Mouse (Mus musculus) embryonic facial prominence, embryonic 12.5 days (tissue): ENCODE measurements around the gene Slc6a14. TPM values are rescaled to one million over a fixed set of nuclear protein-coding genes. Genes with fewer than 3 reads are reported as not detected.

Source experiments
- ATAC-seq: fragments of 200-750 bp; cut with Nextera tagmentation; 2 replicates; pipeline ENCODE4 v1.8.0; 2017; ENCODE audit not compliant: insufficient number of reproducible peaks, insufficient read depth, low FRiP score, low TSS enrichment
- H3K27ac ChIP-seq: fragments of 300-500 bp; sonication (generic); 2 replicates; pipeline ENCODE4 v1.5.1; 2016; ENCODE audit warnings: mild to moderate bottlenecking
- H3K27me3 ChIP-seq: fragments of 300-500 bp; sonication (generic); 2 replicates; pipeline ENCODE4 v1.6.1; 2016; ENCODE audit warnings: mild to moderate bottlenecking, moderate library complexity
- H3K36me3 ChIP-seq: fragments of 300-500 bp; sonication (generic); 2 replicates; pipeline ENCODE4 v1.6.1; 2016; ENCODE audit warnings: mild to moderate bottlenecking
- H3K4me1 ChIP-seq: fragments of 300-500 bp; sonication (generic); 2 replicates; pipeline ENCODE4 v1.6.1; 2016
- H3K4me2 ChIP-seq: fragments of 300-500 bp; sonication (generic); replicated peaks from 2 replicates; pipeline ENCODE4 v1.6.1; 2016; ENCODE audit warnings: mild to moderate bottlenecking, moderate library complexity
- H3K4me3 ChIP-seq: fragments of 300-500 bp; sonication (generic); 2 replicates; pipeline ENCODE4 v1.5.1; 2016; ENCODE audit warnings: mild to moderate bottlenecking
- H3K9ac ChIP-seq: fragments of 300-500 bp; sonication (generic); 2 replicates; pipeline ENCODE4 v1.6.1; 2016; ENCODE audit warnings: mild to moderate bottlenecking, moderate library complexity
- H3K9me3 ChIP-seq: fragments of 300-500 bp; sonication (generic); 2 replicates; pipeline ENCODE4 v1.6.1; 2016; ENCODE audit warnings: mild to moderate bottlenecking, moderate library complexity
- WGBS: fragments of 180-500 bp; shearing (Covaris S2); methylation state at CpG from one replicate; pipeline ENCODE4 v1.1.7; 2016; 5-methylcytosine and 5-hydroxymethylcytosine counted together
- polyA plus RNA-seq: library from polyadenylated mRNA; unstranded; fragments of >200 nt; fragmentation: Nextera tagmentation; extraction: Ambion mirVana; gene quantifications from 2 replicates; pipeline ENCODE4 v1.2.1, GENCODE M21; 2016

Gene Slc6a14
- 0.22 and 0.23 TPM in 2 replicates for polyA plus RNA-seq

- Histone ChIP-seq H3K9ac (no peak within 1 kb of the TSS), H3K4me2 (no peak within 1 kb of the TSS), H3K4me1 (no peaks in the 10 kb centered on the region), H3K4me3 (no peak within 1 kb of the TSS), H3K36me3 (no peaks in the 10 kb centered on the region), H3K9me3 (no peaks in the 10 kb centered on the region), H3K27me3 (no peaks in the 10 kb centered on the region), H3K27ac (no peak within 1 kb of the TSS)
- WGBS: 69% methylated on average over 7 of the region's 7 CpGs
- ATAC-seq: no peak
These were observed at the start of gene Slc6a14 for GRCm38 (mm10) chrX:21714829-21715228. Slc6a14 (plus strand) TSS chrX:21714896.

- no peak for ATAC-seq
- H3K4me1 ChIP-seq: no peaks in the 10 kb centered on the region
- H3K27me3 ChIP-seq: no peaks in the 10 kb centered on the region
- H3K4me2 ChIP-seq: no peak overlapping the region
- H3K9me3 ChIP-seq: no peaks in the 10 kb centered on the region
- no peak overlapping the region for H3K9ac ChIP-seq
- no peak overlapping the region for H3K27ac ChIP-seq
- H3K36me3 ChIP-seq: no peaks in the 10 kb centered on the region
- no peak overlapping the region for H3K4me3 ChIP-seq
- WGBS: 13% methylated on average over 5 of the region's 7 CpGs
These were observed 43.8 kb upstream of the Slc6a14 start for GRCm38 (mm10) chrX:21670896-21671295.

- no peak overlapping the region for H3K4me2 ChIP-seq
- H3K27ac ChIP-seq: no peak overlapping the region
- no peaks in the 10 kb centered on the region for H3K27me3 ChIP-seq
- H3K9me3 ChIP-seq: no peaks in the 10 kb centered on the region
- no peak for ATAC-seq
- no peaks in the 10 kb centered on the region for H3K4me1 ChIP-seq
- WGBS: 76% methylated on average over 6 of the region's 6 CpGs
- H3K9ac ChIP-seq: no peak overlapping the region
- no peak overlapping the region for H3K4me3 ChIP-seq
- H3K36me3 ChIP-seq: no peaks in the 10 kb centered on the region
These were observed 19.5 kb upstream of the Slc6a14 start for GRCm38 (mm10) chrX:21695220-21695619.

GRCm38 (mm10) chrX:21695687-21696086, 19.0 kb upstream of the Slc6a14 start:
- H3K4me1 ChIP-seq: no peaks in the 10 kb centered on the region
- H3K4me2 ChIP-seq: no peak overlapping the region
- no peak overlapping the region for H3K4me3 ChIP-seq
- H3K9ac ChIP-seq: no peak overlapping the region
- no peak overlapping the region for H3K27ac ChIP-seq
- ATAC-seq: no peak
- H3K9me3 ChIP-seq: no peaks in the 10 kb centered on the region
- H3K36me3 ChIP-seq: no peaks in the 10 kb centered on the region
- no peaks in the 10 kb centered on the region for H3K27me3 ChIP-seq
- WGBS: 86% methylated on average over 3 of the region's 3 CpGs

GRCm38 (mm10) chrX:21701646-21702045, 13.1 kb upstream of the Slc6a14 start:
- no peaks in the 10 kb centered on the region for H3K36me3 ChIP-seq
- H3K9me3 ChIP-seq: no peaks in the 10 kb centered on the region
- no peaks in the 10 kb centered on the region for H3K27me3 ChIP-seq
- ATAC-seq: no peak
- H3K4me3 ChIP-seq: no peak overlapping the region
- WGBS: 80% methylated on average over 4 of the region's 4 CpGs
- H3K27ac ChIP-seq: no peak overlapping the region
- no peak overlapping the region for H3K9ac ChIP-seq
- no peaks in the 10 kb centered on the region for H3K4me1 ChIP-seq
- H3K4me2 ChIP-seq: no peak overlapping the region

- WGBS: 74% methylated on average over 1 of the region's 1 CpGs
- Histone ChIP-seq H3K27me3 (no peaks in the 10 kb centered on the region), H3K9me3 (no peaks in the 10 kb centered on the region), H3K4me3 (no peak overlapping the region), H3K4me2 (no peak overlapping the region), H3K9ac (no peak overlapping the region), H3K36me3 (no peaks in the 10 kb centered on the region), H3K27ac (no peak overlapping the region), H3K4me1 (no peaks in the 10 kb centered on the region)
- no peak for ATAC-seq
These were observed 10.2 kb upstream of the Slc6a14 start for GRCm38 (mm10) chrX:21704470-21704869.

GRCm38 (mm10) chrX:21715293-21715692, 597 bp downstream of the Slc6a14 start:
- H3K9ac ChIP-seq: no peak overlapping the region
- ATAC-seq: no peak
- WGBS: 53% methylated on average over 5 of the region's 5 CpGs

GRCm38 (mm10) chrX:21716885-21717284, 2.2 kb downstream of the Slc6a14 start:
- H3K36me3 ChIP-seq: no peaks in the 10 kb centered on the region
- H3K27ac ChIP-seq: no peak overlapping the region
- H3K4me3 ChIP-seq: no peak overlapping the region
- 90% methylated on average over 2 of the region's 2 CpGs for WGBS
- no peaks in the 10 kb centered on the region for H3K9me3 ChIP-seq
- no peak for ATAC-seq
- H3K4me2 ChIP-seq: no peak overlapping the region
- no peaks in the 10 kb centered on the region for H3K27me3 ChIP-seq
- no peaks in the 10 kb centered on the region for H3K4me1 ChIP-seq
- no peak overlapping the region for H3K9ac ChIP-seq

More at GRCm38 (mm10) chrX:21715293-21715692, 597 bp downstream of the Slc6a14 start:
- Histone ChIP-seq H3K4me3 (no peak overlapping the region), H3K9me3 (no peaks in the 10 kb centered on the region), H3K4me2 (no peak overlapping the region), H3K4me1 (no peaks in the 10 kb centered on the region), H3K27ac (no peak overlapping the region), H3K36me3 (no peaks in the 10 kb centered on the region), H3K27me3 (no peaks in the 10 kb centered on the region)

GRCm38 (mm10) chrX:21744997-21745396, 30.3 kb downstream of the Slc6a14 start, which contains the start of gene Gm28269:
Gm28269 (minus strand) TSS chrX:21745097.
- H3K36me3 ChIP-seq: no peaks in the 10 kb centered on the region
- H3K9me3 ChIP-seq: no peaks in the 10 kb centered on the region
- no peak within 1 kb of the TSS for H3K4me2 ChIP-seq
- no peak for ATAC-seq
- no peak within 1 kb of the TSS for H3K27ac ChIP-seq
- H3K27me3 ChIP-seq: no peaks in the 10 kb centered on the region
- H3K4me1 ChIP-seq: no peaks in the 10 kb centered on the region
- H3K9ac ChIP-seq: no peak within 1 kb of the TSS
- no peak within 1 kb of the TSS for H3K4me3 ChIP-seq

Other genes starting within 250 kb of the Slc6a14 start
- 22.0 and 30.0 TPM in 2 replicates for gene Agtr2, start 230.4 kb upstream of the Slc6a14 start, polyA plus RNA-seq
- not detected in 2 replicates for gene Gm28269, start 30.2 kb downstream of the Slc6a14 start, polyA plus RNA-seq